Mouse (Mus musculus): ENCODE results near the gene Slc9a3r1. TPM values are rescaled to one million over a fixed set of nuclear protein-coding genes. Genes with fewer than 3 reads are reported as not detected.
A peak's percentile ranks its signal among the peaks of the same experiment; 100 is the strongest.

Slc9a3r1 gene
- total RNA-seq, 2 experiments from 2014 or later, result 20.4 to 28.3 TPM

DNA sequence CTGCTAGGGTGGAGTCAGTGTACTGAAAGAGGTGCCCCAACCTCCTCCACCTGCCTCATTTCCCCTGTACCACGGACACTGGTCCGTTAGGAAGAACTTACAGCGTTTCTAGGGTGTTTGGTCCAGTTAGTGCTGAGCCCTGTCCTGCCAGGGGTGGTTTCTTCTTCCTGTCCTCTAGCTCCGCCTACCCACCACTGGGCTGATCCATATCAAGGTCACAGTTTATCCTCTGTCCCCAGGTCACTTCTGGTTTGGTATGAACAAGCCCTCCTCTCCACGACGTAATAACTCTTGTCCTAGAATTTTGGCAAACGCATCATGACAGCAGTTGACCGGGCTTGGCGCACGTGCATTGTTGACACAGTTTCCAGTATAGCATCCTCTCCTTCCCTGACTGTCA is 56.5 kb downstream of the Slc9a3r1 start:
- peak; percentile 13; the same call in 1 of the 2 replicates for ATAC-seq (replicated peaks; ENCODE audit: low FRiP score, low TSS enrichment, poor library complexity, severe bottlenecking)

DNA sequence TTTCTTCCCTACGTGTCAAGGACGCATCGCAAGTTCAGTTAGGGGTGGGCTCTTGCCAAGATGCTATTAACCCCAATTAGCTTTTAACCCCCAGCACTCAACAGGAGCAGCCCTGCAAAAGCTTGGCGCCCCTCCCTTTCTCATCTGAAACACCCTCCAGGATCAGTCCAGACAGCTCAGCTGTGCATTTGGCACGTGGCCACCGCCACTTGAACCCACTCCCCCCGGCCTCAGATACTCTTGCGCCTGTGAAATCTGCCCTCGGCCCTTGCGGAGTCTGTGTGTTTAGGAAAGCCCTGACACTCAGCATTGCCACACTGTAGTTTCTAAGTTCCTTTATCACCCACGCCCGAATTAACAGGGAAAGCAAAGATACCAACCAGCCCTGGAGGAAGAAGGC is 58.9 kb downstream of the Slc9a3r1 start:
- ATAC-seq (replicated peaks; ENCODE audit: low FRiP score, low TSS enrichment, poor library complexity, severe bottlenecking), result no peak

DNA sequence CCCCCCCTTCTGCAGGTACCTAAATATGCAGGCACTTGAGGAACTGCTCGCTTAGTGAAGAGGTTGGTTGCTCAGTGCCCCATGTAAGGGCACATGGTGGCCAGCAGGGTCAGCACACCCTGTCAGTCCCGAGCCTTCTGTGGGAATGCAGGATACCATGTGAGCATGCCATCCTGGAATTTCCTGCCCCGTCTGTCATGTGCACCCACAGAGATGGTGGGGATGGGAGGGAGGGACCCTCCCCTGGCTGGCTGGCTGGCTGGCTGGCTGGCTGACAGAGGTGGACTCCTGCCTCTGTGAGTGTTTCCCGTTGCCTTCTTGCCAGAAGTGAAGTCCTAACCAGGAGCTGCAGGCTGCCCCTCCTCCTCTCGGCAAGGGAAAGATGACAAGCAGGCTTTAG is 59.4 kb downstream of the Slc9a3r1 start:
- no peak for ATAC-seq (replicated peaks; ENCODE audit: low FRiP score, low TSS enrichment, poor library complexity, severe bottlenecking)

DNA sequence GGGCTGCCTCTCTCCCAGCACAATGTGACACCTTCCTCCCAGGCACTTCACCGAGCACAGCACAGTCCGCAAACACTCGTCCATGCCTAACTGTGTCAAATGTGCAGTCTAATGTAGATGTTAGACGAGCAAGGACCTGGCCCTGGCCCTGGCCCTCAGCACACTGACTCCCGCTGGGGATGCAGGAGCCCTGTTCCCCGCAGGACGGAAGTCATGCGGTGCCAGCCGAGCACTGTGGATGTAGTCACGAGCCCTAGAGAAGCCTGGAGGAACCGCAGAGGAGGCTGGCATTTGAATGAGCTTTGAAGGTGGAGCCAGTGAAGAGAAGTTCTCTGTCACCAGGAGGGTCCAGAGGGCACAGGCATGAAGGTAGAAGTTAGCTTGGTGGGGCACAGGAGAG is 60.3 kb downstream of the Slc9a3r1 start:
- no peak for ATAC-seq (replicated peaks; ENCODE audit: low FRiP score, low TSS enrichment, poor library complexity, severe bottlenecking)

DNA sequence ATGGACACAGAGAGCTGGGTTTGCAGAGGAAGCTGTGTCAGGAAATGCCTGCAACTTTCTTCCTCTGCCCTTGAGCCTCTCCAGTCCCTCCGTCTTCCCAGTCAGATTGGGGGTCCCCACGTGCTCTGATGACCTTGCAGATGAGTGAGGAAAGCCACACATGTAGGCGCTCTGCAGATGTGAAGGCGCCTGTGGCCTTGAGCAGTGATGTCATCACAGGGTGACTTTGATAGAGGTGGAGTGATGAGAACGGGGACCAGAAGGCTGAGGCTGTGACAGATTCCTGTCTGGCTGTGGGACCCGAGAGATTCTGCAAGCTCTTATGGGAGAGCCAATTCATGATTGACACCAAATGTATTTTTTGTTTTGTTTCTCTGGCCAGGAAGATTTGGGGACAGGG is 60.7 kb downstream of the Slc9a3r1 start:
- ATAC-seq (replicated peaks; ENCODE audit: low FRiP score, low TSS enrichment, poor library complexity, severe bottlenecking), result no peak

DNA sequence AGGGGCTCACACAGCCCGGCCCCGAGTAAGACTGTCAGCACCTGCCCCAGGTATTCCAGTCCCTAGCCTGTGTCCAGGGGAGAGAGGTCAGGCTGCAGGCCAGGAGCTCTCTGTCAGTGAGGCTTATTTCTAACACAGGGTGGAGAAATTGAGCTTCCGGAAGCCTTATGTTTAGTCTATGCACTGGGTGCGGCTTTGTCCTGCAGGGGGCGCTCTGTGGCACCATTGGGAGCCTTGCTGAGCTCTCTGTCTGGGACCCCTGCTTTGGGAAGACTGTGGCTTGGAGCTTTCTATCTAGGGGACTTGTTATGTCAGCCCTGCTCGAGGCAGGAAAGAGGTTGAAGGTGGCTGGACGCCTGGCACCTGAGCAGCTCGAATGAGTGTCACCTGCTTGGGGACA is 61.7 kb downstream of the Slc9a3r1 start:
- peak; percentile 57; the same call in 1 of the 2 replicates for ATAC-seq (replicated peaks; ENCODE audit: low FRiP score, low TSS enrichment, poor library complexity, severe bottlenecking)

DNA sequence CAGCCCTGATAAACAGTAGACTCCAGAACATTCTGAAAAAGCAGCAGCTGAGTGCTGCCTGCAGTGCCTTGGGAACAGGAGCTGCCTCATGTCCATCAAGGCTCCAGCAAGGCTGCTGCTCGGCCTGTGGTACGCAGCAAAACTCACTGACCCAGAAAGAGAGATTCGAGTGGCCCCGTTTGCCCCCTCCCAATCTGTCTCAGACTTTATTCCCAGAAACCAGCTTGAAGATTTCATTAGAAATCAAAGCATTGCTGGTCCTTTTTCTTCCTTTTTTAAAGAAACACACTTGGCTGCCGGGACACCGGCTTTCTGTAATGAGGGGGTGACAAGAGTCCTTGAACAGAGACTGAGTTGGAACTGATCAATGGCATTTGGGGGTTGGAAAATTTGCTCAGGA is 62.2 kb downstream of the Slc9a3r1 start:
- no peak for ATAC-seq (replicated peaks; ENCODE audit: low FRiP score, low TSS enrichment, poor library complexity, severe bottlenecking)

DNA sequence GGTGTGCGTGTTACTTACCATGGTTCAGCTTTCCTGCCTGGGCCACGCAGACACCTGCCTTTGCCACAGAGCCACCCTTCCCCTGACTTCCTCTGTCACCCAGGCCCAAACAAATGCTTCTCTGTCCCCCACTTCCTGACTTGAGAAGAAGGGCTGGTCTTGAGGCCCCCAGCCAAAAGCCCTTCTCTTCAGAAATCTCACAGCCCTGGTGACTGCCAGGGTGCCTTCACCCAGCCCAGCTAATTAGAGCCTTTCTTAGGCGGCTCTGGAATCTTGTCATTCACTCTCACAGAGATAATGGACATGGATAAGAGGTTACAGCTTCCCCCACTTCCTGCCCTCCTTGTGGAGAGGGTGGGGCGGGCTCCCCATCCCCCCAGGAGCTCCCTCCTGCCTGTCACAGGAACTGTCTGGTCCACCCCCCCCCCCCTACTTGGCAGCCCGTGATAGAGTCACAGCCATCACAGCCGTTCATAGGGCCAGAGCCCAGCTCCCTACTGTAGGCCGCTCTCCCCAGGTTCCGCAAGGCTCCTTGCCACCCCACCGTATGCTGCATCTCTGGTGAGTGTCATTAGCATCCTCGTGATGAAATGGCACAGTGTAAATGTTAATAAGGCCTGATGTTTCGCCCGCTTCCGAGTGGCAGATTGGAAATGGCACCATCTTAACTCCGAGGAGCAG is 63.8 kb downstream of the Slc9a3r1 start:
- no peak for ATAC-seq (replicated peaks; ENCODE audit: low FRiP score, low TSS enrichment, poor library complexity, severe bottlenecking)

DNA sequence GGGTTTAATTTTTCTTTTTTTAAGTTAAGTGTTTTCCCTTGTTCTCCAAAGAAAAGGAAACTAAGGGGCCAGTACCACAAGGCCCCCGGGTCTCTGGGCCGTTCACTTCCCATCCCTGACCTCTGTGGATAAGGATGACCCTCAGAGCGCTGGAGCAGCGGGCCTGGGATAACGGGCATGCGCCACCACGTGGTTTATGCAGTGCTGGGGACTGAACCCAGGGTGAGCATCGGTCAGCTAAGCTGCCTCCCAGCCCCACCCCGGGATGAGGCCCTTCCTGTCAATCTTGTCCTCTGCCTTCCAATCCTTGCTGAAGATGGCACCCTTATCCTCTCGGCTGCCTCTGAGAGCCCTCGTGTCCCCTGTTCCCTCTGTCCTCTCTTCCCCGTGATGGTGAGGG is 64.5 kb downstream of the Slc9a3r1 start:
- no peak for ATAC-seq (replicated peaks; ENCODE audit: low FRiP score, low TSS enrichment, poor library complexity, severe bottlenecking)

DNA sequence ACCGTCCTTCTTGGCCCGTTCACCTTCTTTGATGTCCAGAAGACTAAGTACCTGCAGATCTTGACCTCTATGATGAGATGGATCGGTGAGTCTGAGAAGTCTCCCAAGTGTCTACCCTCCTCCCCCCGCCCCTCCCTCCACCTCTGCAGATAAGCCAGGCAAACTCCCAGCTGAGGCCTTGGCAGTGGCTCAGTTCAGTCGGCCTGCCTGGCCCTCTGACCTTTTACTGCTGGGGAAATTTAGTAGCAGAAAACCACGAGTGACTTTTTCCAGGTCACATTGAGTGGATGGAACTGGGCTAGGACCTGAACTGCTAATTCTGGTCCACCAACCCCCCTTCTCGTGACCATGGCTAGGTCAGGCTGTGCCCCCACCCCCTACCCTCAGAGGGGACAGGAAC is 65.3 kb downstream of the Slc9a3r1 start:
- ATAC-seq (replicated peaks; ENCODE audit: low FRiP score, low TSS enrichment, poor library complexity, severe bottlenecking), result no peak

DNA sequence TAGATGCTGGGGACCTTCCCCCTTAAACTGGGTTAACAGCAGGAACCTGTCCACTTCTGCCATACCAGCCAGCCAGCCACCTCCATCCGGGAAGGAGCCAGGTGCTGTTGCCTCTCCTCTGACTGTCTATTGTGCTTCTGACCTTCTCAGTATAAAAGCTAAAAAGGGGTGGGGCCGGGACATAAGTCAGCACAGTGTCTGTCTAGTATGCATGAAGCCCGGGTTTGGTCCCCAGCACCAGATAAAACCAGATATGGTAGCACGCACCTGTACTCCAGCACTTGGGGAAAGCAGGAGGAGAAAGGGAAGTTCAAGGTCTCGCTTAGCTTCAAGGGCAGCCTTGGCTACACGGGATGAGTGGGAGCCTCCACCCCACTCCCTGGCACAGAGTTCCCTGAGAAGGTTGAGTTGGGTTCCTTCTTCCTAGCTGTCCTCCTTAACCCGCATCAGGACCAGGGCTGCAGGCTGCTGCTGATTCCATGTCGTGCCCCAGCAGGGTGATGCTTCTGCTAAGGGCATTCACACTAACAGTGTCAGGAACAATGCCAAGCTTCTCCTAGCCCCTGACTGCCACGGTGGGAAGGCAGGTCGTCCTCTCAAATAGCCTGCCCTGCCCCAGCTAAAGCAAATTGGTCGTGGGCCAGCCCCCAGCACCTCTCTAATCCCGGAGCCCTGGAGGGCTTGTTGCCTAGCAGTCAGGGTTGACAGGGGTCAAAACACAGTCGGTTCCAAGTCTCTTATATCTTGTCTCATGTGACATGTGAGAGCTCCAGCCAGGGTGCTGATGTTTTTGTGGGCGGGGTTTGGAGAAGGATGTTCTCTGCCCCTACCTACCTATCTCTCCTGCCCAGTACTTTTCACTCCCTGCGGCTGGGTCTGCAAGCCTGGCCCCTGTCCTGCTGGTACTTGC is 66.1 kb downstream of the Slc9a3r1 start:
- ATAC-seq (replicated peaks; ENCODE audit: low FRiP score, low TSS enrichment, poor library complexity, severe bottlenecking), result no peak

Other genes starting within 250 kb of the Slc9a3r1 start
- not detected in 2 replicates for gene Cd300lb, start 229.0 kb upstream of the Slc9a3r1 start, total RNA-seq (2014; fragmentation: Nextera tagmentation)
- gene Cd300lb, start 229.0 kb upstream of the Slc9a3r1 start, total RNA-seq (2017), result 0.05 TPM in 1 of 2 replicates, not detected in the other
- gene Cd300c, start 194.2 kb upstream of the Slc9a3r1 start, total RNA-seq (2014; fragmentation: Nextera tagmentation), result not detected in 2 replicates
- not detected in 2 replicates for gene Cd300c, start 194.2 kb upstream of the Slc9a3r1 start, total RNA-seq (2017)
- not detected in 2 replicates for gene Cd300ld, start 173.4 kb upstream of the Slc9a3r1 start, total RNA-seq (2014; fragmentation: Nextera tagmentation)
- gene Cd300ld, start 173.4 kb upstream of the Slc9a3r1 start, total RNA-seq (2017), result not detected in 2 replicates
- not detected in 2 replicates for gene Cd300c2, start 161.5 kb upstream of the Slc9a3r1 start, total RNA-seq (2014; fragmentation: Nextera tagmentation)
- gene Cd300c2, start 161.5 kb upstream of the Slc9a3r1 start, total RNA-seq (2017), result not detected in 2 replicates
- gene Cd300ld2, start 147.1 kb upstream of the Slc9a3r1 start, total RNA-seq (2014; fragmentation: Nextera tagmentation), result not detected in 2 replicates
- gene Cd300ld2, start 147.1 kb upstream of the Slc9a3r1 start, total RNA-seq (2017), result not detected in 2 replicates
- not detected in 2 replicates for gene Cd300ld4, start 136.3 kb upstream of the Slc9a3r1 start, total RNA-seq (2014; fragmentation: Nextera tagmentation)
- 1.3 TPM in 1 of 2 replicates, not detected in the other for gene Cd300ld4, start 136.3 kb upstream of the Slc9a3r1 start, total RNA-seq (2017)
- gene Cd300ld5, start 125.6 kb upstream of the Slc9a3r1 start, total RNA-seq (2014; fragmentation: Nextera tagmentation), result not detected in 2 replicates
- gene Cd300ld5, start 125.6 kb upstream of the Slc9a3r1 start, total RNA-seq (2017), result 1.3 TPM in 1 of 2 replicates, not detected in the other
- not detected in 2 replicates for gene Cd300ld3, start 114.9 kb upstream of the Slc9a3r1 start, total RNA-seq (2014; fragmentation: Nextera tagmentation)
- gene Cd300ld3, start 114.9 kb upstream of the Slc9a3r1 start, total RNA-seq (2017), result 1.3 TPM in 1 of 2 replicates, not detected in the other
- gene Cd300e, start 101.2 kb upstream of the Slc9a3r1 start, total RNA-seq (2014; fragmentation: Nextera tagmentation), result not detected in 2 replicates
- gene Cd300e, start 101.2 kb upstream of the Slc9a3r1 start, total RNA-seq (2017), result not detected in 2 replicates
- gene Rab37, start 71.9 kb upstream of the Slc9a3r1 start, total RNA-seq (2014; fragmentation: Nextera tagmentation), result 24.4 and 34.3 TPM in 2 replicates
- 23.5 and 74.4 TPM in 2 replicates for gene Rab37, start 71.9 kb upstream of the Slc9a3r1 start, total RNA-seq (2017)
- 2.1 TPM in 1 of 2 replicates, not detected in the other for gene Cd300lf, start 29.3 kb upstream of the Slc9a3r1 start, total RNA-seq (2014; fragmentation: Nextera tagmentation)
- gene Cd300lf, start 29.3 kb upstream of the Slc9a3r1 start, total RNA-seq (2017), result 1.0 and 3.4 TPM in 2 replicates
- gene Tmem104, start 24.1 kb downstream of the Slc9a3r1 start, total RNA-seq (2014; fragmentation: Nextera tagmentation), result 5.0 and 10.1 TPM in 2 replicates
- 1.8 and 7.9 TPM in 2 replicates for gene Tmem104, start 24.1 kb downstream of the Slc9a3r1 start, total RNA-seq (2017)
- 15.0 and 24.9 TPM in 2 replicates for gene Nat9, start 24.5 kb downstream of the Slc9a3r1 start, total RNA-seq (2014; fragmentation: Nextera tagmentation)
- 19.4 and 51.5 TPM in 2 replicates for gene Nat9, start 24.5 kb downstream of the Slc9a3r1 start, total RNA-seq (2017)
- gene Grin2c, start 103.9 kb downstream of the Slc9a3r1 start, total RNA-seq (2014; fragmentation: Nextera tagmentation), result not detected in 2 replicates
- gene Grin2c, start 103.9 kb downstream of the Slc9a3r1 start, total RNA-seq (2017), result not detected in 2 replicates
- gene Fdxr, start 113.7 kb downstream of the Slc9a3r1 start, total RNA-seq (2014; fragmentation: Nextera tagmentation), result 17.0 and 18.6 TPM in 2 replicates
- 5.9 and 20.8 TPM in 2 replicates for gene Fdxr, start 113.7 kb downstream of the Slc9a3r1 start, total RNA-seq (2017)
- 0.17 TPM in 1 of 2 replicates, not detected in the other for gene Fads6, start 134.3 kb downstream of the Slc9a3r1 start, total RNA-seq (2014; fragmentation: Nextera tagmentation)
- 0.38 TPM in 1 of 2 replicates, not detected in the other for gene Fads6, start 134.3 kb downstream of the Slc9a3r1 start, total RNA-seq (2017)
- not detected in 2 replicates for gene Otop2, start 143.8 kb downstream of the Slc9a3r1 start, total RNA-seq (2014; fragmentation: Nextera tagmentation)
- not detected in 2 replicates for gene Otop2, start 143.8 kb downstream of the Slc9a3r1 start, total RNA-seq (2017)
- gene Ush1g, start 158.7 kb downstream of the Slc9a3r1 start, total RNA-seq (2014; fragmentation: Nextera tagmentation), result not detected in 2 replicates
- not detected in 2 replicates for gene Ush1g, start 158.7 kb downstream of the Slc9a3r1 start, total RNA-seq (2017)
- gene Otop3, start 171.4 kb downstream of the Slc9a3r1 start, total RNA-seq (2014; fragmentation: Nextera tagmentation), result not detected in 2 replicates
- gene Otop3, start 171.4 kb downstream of the Slc9a3r1 start, total RNA-seq (2017), result not detected in 2 replicates
- 0.17 TPM in 1 of 2 replicates, not detected in the other for gene Hid1, start 204.4 kb downstream of the Slc9a3r1 start, total RNA-seq (2014; fragmentation: Nextera tagmentation)
- gene Hid1, start 204.4 kb downstream of the Slc9a3r1 start, total RNA-seq (2017), result not detected in 2 replicates
- not detected in 2 replicates for gene Cdr2l, start 218.6 kb downstream of the Slc9a3r1 start, total RNA-seq (2014; fragmentation: Nextera tagmentation)
- 0.38 TPM in 1 of 2 replicates, not detected in the other for gene Cdr2l, start 218.6 kb downstream of the Slc9a3r1 start, total RNA-seq (2017)
- gene Mrpl58, start 240.4 kb downstream of the Slc9a3r1 start, total RNA-seq (2014; fragmentation: Nextera tagmentation), result 81.8 and 92.4 TPM in 2 replicates
- gene Mrpl58, start 240.4 kb downstream of the Slc9a3r1 start, total RNA-seq (2017), result 56.9 and 64.4 TPM in 2 replicates